Mouse (Mus musculus) thymus, adult 18-20 months (tissue): ENCODE measurements around the gene Itpr1.

Experiments
- DNase-seq, 2 experiments: peaks; one replicate each; pipeline ENCODE4 v3.0.0; 2022; ENCODE audit warnings: mixed read lengths in 2 of 2

Itpr1 gene

DNA sequence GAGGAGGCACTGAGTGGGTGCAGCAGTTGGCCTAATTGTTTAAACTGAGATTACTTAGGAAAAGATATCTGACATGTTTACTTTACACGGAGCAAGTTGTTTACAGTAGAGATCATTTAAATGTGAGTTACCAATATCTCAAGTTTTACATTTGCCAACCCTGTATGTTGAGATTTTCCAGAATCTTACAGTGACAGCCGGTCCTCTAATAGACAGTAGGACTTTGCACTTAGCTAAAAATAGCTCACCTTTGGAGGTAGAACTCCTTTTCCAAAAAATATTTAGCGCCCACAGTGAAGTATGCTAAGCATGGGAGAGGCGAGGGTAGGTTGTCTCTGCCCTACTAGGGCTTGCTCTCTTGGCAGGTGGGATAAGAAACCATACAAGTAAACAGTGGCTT is 69.2 kb downstream of the Itpr1 start:
- no peak for DNase-seq

DNA sequence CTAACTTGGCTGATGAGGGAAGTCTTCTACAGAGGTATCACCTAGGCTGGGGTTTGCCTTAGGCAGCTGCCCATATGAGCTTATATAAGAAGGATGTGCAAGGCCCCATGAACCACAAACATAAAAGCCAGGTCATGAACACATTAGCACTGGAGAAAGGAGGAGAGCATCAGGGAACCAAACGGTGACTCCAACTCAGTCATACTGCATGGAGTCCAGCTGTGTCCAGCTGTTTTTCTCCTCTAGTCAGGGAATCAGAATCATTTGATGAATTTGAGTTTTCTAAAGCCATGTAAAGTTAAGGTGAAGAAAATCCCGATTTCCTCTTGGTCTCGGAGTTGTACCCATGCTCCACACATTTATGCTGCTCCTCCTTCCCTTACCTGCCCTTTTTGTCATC is 69.7 kb downstream of the Itpr1 start:
- no peak for DNase-seq

DNA sequence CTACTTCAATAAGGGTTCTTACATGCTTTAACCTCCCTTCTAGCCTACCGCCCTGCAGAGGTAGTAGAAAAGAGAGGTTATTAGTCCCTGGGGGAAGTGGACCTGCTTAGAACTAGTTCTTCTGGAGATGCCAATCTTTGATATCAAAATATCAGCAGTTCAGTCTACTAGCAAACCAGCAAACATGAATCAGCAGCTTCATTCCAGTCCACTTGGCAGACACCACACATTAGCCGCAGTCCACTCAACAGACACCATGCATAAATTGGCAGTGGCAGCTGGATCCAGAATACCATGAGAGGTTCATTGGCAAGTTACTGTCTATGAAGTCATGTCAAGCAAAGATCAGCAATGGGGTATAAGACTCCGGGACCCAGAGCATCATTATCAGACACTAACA is 71.8 kb downstream of the Itpr1 start:
- DNase-seq, result no peak

DNA sequence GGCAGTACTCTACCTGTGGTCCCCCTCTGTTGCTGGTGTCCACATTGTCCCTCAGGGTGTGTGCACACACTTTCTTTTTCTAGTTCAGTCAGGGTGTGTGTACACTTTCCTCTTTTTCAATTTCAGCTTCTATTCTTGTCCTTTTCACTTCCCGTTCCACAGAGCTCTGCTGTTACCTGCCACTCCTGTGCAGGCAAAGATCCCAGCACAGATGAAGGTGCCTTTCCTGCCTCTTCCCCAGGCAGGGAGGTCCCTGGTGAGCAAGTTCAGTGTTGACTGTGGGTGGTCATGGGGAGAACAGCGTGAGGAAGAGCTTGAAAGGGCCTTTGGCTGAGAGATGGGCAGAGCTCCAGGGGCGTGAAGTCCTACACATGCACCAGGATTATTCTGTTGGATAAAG is 76.1 kb downstream of the Itpr1 start:
- DNase-seq, result no peak

DNA sequence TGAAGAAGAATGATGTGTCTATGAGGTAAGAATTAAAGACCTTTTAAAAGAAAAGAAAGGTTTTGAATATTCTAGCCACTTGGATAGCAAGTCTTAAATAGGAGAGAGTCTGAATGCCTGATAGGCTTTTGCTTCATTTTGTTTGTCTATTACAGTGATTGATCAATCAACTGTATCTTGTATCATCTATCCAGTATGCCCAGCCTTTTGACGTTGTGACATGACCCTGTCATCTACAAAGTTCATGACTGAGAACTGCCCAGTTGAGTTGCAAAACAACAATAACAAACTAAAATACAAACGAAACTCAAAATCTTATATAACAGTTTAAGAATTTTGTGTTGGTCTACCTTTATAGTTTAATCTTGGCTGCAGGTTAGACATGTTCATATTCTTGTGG is 78.1 kb downstream of the Itpr1 start:
- DNase-seq, result no peak

DNA sequence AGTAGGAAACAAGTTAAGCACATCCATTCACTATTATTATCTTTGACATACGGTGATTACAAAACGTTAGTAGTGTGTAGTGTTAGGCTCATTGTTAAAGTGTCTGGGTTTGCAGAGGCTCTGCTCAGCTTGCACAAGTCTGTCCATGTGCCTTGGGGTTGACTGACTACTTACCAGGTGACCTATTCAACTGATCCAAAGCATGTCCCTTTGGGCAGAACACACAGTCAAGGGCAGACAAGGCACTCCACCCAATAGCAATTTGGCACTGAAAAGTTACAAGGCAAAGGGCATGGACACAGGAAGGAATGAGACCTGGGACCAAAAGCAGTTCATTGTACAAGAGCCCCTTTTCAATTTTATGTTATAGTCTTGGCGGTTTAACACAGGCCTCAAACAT is 78.7 kb downstream of the Itpr1 start:
- DNase-seq, result no peak

DNA sequence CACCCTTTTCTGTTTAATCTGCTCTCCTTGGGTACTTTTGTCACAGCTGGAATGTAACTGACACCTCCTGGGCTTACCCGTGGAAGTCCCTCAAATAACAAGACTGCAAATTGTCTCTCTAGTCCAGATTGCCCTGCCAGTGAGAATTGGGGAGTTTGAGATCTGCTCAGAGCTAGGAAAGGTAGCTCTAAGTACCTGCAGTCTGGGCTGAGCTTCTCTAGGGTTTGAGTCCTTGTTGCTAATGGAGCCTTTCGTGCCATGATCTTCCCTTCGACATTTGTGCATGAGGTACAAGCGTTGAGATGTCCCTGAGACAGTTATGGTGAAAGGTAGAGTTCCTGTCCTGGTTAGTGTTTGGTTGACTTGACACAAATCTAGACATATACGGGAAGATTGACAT is 89.0 kb downstream of the Itpr1 start:
- DNase-seq, result no peak

DNA sequence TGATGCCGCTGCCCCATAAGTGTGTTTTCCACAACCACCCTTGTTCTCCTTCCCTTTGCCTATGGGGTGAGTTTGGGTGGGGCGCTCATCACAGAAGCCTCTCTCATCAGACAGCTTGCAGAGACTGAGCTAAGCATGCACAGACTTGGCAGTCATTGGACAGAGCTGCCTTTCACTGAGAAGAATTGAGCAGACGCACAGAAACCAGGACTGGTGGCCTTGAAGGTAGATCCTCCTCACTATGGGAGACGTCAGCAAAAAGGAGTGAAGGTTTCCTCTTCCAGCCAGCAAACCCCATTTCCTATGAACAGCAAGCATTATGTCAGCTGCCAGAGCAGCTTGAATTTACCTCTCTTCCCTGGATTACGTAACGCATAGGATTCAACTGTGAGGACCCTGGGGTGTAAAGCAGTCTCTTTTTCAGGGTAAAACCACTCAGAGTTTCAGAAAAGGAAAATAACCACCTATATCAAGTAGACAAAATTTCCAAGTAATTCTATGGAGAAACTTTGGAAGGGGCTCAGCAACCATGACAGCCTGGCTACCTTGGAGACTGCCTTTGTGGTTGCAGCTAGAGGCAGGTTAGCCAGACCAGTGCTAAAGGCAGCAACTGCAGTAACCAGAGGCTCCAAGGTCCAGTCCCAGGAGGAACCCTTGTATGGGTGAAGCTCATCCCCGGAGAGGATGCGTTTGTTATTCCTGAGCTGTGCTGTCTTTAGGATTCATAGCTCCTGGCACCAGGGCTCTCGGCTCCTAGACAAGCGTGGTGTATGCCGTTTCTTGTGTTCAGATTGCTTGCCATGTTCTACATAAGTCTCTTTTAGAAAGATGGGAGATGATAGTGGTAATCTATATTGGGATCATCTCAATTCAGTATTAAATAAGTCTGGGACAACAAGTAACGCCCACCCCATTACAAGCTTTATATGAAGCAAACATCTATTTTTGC is 91.0 kb downstream of the Itpr1 start:
- no peak for DNase-seq

DNA sequence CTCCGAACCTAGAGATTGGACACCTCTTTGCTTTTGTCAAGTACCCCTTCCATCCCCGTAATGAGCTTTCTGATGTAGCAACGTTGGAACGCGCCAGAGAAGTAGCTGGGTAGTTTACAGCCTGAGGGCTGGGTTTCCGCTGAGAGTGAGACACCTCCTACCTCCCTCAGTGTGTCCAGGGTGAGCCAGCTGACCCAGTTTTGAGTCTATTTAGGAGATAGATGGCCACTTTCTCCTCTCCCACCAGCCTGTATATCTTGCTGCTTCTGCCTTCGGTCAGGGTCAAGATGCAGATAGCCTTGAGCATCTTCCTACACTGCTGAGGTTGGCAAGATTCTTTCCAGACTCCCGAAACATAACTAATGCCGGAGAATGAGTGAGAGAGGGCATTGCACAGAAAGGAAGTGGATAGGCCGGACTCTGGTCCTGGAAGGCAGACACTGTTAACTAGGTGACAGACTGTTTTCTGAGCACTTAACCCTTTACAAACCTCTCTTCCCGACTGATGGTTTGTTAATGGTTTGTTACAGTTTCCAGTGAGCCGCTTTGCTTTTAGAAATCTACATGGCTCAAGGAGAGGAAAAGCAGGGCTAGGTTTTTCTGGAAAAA is 92.4 kb downstream of the Itpr1 start:
- no peak for DNase-seq

DNA sequence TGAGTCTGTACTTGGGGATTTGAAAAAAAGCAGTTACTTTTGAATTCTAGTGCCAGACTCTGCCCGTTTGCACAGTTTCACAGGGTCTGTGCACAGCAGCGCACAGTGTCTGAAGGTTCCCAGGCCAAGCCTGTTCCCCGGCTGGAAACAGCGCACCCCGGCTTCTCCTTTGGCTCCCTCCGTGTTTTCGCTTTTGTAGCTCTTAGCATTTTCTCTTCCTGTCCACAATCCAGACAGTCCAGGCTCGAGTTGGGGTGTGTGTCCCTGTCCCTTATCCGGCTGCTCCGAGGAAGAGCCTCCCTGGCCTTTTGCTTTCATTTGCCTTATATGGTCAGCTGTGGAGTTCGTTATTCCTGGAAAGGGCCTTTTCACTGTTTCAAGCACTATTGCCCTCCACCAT is 93.3 kb downstream of the Itpr1 start:
- DNase-seq, result no peak

DNA sequence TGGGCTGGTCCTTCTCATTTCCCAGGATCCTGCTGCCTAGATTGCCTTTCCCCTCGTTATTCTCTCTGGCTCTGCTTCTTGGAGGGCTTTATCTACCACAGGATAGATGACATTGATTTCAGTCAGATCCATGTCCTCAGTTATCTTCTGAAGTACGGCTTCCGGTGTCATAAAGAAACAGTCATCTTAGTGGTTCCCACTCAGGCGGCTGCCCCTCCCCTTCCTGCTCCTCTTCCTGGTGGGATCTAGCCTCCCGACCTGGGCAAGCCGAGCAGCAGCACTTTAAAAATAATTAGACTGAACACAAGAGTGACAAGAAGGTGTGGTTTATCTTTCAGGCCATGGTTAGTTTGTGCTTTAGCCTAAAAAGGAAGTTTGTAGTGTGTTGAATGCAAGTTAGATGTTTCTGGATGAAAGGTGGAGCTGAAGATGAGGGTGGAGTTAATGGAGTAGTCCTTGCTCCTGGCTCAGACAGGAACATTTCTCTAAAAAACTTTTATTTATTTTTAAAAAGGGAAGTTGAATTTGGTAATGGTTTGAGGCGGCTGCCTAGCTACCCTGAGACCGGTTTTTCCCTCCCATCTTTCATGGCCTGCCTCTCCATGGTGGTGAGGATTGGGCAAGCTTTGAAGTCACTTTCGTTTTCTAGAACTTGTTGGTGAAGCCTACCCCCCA is 94.2 kb downstream of the Itpr1 start:
- DNase-seq, result no peak

DNA sequence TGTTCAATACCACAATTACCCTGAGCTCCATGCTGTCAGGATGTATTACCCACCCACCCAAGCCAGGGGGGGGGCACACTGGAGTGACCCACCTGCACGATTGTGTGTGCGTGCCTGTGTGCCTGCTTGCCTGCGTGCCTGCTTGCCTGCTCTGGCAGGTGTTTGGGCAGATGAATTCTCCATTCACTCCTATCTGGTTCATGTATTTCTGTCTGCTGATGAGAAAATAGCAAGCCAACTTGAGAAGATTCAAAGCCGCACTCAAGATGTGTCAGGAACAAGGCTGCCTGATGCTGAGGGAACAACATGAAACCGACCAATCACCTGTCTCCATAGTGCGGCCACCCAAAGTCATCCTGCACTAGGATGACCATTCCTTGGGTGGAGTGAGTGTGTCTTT is 94.9 kb downstream of the Itpr1 start:
- no peak for DNase-seq

DNA sequence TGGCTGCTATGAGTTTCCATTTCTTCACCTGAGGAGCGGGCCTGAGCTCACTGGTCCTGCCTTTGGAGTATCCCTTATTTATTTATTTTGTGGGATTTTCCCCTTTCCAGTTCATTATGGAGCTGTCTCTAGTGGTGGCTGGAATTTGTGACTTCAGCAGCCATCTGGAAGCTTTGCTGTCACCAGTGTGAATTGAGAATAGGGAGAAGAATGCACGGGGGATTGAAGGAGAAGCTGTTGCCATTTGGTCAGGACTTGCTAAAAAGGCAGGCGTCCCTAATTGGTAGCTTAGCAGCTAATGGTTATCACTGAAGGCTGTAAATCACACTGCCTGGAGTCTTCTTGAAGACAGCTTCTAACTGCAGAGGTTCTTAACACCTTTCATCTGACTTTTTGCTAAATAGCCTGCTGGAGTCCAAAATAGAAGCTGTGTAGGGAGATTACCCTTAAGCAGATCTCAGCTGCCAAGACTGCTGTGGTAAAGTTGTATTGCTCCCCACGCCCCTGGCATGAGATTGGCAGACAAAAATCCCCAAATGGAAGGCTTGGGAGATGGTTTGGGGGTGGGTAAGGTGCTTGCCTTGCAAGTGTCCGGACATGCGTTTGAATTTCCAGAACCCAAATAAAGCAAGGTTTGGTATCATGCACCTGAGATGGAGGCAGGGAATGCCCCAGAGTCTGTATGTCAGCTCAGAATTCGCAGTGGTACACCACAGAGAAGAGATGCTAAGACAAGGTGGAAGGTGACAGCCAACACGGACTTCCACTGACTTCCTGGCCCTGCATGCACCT is 96.7 kb downstream of the Itpr1 start:
- no peak for DNase-seq

DNA sequence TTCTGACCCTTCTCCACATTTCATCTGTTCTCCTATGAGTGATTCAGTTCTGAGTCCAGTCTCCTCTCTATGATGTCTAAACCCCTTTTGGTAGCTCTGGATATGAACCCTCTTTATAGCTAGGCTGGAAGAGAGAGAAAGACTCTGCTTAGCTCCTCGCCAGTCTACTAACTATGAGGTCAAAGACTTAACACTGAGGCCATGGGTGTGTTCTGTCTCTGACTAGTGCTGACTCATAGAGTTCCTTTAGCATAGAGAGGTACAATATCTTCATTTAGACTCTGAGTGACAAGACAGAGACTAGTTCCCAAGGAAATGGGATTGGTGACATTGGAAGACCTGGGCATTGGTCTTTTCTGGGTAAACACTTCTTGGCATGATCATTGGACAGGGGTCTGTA is 100.2 kb downstream of the Itpr1 start:
- DNase-seq, result no peak

DNA sequence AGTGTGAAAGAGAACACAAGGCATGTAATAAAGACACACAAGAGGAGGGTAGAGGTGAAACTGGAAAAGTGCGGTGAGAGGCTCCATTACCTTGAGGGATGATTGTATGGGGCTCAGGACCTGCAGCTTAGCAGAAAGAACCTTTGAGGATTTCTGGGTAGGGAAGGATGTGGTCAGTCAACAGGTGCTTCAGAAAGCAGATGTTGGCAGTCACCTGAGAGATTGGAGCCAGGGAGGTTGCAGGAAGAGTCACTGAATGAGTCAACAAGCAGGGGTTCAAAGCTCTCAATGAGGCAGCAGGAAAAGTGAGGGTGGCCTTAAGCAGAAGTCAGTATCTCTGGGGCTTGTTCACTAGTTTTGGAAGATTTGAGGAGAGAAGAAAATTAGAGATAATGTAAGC is 101.1 kb downstream of the Itpr1 start:
- peak in 1 of 2 experiments; percentile 38 for DNase-seq

DNA sequence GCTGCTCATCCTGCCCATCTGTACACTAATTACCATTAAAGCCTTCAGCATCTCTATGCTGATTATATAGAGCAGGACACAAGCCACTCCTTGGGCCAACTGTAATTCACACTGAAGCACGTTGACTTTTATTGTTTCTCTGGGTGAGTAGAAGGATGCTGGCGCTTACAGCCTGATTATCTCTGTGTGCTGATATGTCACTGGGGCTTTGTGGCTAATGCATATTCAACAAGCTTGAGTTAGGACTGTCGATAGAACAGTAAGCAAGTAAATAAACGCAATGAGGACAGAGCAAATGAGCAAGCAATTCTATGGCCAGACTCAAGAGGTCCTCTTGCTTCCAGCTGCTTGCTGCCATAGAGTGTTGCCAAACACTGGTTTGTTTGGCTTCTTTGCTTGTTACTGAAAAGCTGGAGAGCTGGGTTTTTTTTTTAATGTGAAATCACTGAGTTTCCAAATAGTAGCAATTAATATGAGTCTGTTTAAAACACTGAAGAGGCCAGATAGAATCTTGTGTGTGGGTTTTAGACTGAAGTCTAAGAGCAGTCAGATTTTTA is 103.5 kb downstream of the Itpr1 start:
- DNase-seq, result no peak

DNA sequence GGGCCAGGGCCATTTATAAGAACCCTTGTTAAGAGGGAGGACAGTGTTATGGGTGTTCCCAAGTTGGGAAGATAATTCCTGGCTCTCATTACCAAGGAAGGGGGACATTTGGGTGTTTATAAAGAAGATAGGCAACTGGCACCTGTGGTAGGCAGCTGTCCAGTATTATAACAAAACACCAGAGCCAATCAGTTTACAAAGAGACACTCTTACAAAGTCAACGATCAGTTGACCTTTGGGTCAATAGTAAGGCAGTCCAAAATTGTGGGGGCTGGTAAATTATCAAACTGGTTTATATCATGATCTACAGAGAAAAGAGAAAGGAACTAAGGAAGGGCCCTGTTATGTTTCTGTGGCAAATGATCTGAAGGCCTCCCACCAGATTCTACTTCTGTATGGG is 104.1 kb downstream of the Itpr1 start:
- no peak for DNase-seq

DNA sequence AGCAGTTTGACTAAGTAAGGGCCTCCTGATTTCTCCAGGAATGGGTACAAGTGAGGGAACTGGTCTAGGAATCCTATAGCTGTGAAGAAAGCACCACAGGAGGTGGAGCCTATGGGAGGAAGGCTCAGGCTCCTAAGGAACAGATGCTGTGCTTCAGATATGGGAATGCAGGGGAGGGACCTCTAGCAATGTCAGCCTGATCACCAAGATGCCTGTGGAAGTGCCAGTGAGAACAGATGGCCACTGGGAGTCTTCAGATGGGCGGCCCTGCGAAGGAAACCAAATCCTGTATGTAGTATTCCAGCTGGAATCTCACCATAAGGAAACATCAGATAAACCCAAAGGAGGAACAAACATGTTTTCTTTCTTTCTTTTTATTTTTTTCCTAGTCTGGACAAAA is 108.8 kb downstream of the Itpr1 start:
- no peak for DNase-seq

DNA sequence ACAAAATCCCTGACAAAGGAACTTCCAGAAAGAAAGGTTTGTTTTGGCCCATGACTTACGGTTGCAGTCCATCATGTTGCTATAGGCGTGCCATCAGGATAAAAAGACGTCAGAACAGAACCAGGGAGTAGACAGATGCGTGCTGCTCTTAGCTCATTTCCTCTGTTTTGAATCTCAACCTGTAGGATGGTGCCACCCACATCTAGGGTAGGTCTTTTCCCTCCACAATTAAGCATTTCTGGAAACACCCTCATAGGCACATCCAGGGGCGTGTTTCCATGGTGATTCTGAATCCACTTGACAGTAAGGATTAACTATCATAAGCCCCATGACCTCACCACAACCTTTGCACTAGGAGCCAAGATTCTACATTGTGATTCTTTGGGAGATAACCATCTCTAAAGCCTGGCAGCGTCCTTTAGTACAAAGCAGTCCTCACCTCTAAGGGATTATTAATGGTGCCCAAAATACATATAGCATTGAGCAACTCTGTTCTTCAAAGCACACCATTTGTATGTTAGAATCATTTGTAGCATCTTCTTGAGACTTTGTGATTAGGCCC is 111.6 kb downstream of the Itpr1 start:
- no peak for DNase-seq

DNA sequence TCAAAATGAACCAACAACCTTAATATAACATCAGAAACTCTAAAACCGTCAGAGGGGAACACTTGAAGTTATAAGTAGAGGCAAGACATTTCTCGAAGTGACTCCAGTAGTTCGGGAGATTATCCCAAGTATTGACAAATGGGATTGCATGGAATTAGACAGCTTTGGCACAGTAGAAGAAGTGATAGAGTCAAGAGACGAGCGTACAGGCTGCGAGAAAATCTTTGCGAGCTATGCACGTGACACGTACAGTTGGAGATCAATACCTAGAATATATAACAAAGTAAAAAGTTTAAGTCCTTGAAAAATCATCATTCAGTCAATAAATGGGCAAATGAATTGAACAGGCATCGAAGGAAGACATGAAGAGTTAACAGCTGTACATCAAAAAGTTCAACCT is 112.5 kb downstream of the Itpr1 start:
- no peak for DNase-seq

DNA sequence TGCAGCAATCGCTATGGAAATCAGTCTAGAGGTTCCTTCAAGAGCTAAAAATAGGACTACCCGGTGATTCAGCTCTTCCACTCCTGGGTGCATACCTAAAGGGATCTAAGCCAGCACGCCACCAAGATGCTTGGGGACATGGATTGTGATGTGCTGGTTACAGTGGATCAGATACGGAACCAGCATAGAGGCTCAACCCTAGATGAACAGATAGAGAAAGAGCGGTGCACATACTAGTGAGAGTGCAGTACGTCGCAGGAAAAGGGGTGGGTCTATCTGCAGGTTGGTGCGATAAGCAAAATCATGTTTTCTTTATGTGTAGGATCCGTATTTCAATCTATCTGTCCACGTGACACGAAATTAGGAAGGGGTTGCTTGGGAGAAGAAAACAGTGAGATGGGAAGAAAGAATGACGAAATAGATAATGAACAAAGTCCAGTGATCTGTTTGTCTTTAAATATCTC is 113.1 kb downstream of the Itpr1 start:
- no peak for DNase-seq

DNA sequence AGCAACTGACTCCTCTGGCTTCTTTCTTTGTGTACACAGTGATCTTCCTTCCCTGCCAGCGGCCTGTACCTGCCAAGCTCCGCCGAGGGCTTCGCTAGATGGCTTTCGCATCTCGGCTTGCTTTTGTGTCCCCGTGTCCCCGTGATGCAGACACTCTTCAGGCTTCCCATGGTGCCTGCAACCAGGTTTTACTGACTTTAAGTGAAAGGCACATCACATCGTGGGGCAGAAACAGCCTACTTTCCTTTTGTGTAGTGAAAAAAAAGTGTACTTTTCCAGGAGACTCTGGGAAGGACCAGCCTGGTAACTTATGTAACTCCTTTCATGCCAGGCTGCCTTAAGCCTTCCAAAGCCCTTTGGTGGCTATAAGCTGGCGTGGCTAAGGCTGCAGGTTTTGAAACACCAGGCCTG is 113.9 kb downstream of the Itpr1 start:
- DNase-seq, result no peak
